28 mouse cellular contexts compared by ENCODE assay signal in genomic region chr11:49084385-49084784, GRCm38 (mm10). TPM values are rescaled to one million over a fixed set of nuclear protein-coding genes. Genes with fewer than 3 reads are reported as not detected.
A peak's percentile ranks its signal among the peaks of the same experiment; 100 is the strongest.
DNase-seq lines count a peak whose midpoint lies in the region; ATAC-seq and TF ChIP-seq lines count a peak whose summit lies in the region.
"Had no signal": no experiment of that assay in that cellular context is flagged by ENCODE, and none has a peak within 500 bp of the region (broad histone marks: within the 10 kb centered on the region; RNA-seq: fewer than 3 reads in every experiment).

No protein-coding gene starts in this region.

- H3K36me3 ChIP-seq in megakaryocyte, embryonic 14.5 days (replicated peaks; ENCODE audit: low read length), result peaks cover 46% of the 10 kb centered on the region
- no peaks in the 10 kb centered on the region for H3K36me3 ChIP-seq in liver, embryonic 13.5 days
- no peaks in the 10 kb centered on the region for H3K36me3 ChIP-seq in myocyte (ENCODE audit: control insufficient read depth, insufficient read depth)
- no peaks in the 10 kb centered on the region for H3K36me3 ChIP-seq in midbrain, postnatal 0 days (ENCODE audit: insufficient read depth, low read length)
- H3K36me3 ChIP-seq: limb, embryonic 12.5 days; lung, embryonic 15.5 days; midbrain, embryonic 10.5 days; neural tube, embryonic 15.5 days had no signal

- TF ChIP-seq POLR2A in myocyte (IDR thresholded peaks at IDR 0.05; ENCODE audit: insufficient read length, low read depth), result no peak

- no peaks in the 10 kb centered on the region for H3K79me2 ChIP-seq in myocyte (ENCODE audit: control insufficient read depth, insufficient read depth)

- H3K9me3 ChIP-seq in megakaryocyte, embryonic 14.5 days, result no peaks in the 10 kb centered on the region
- H3K9me3 ChIP-seq in liver, embryonic 13.5 days (replicated peaks), result no peaks in the 10 kb centered on the region
- H3K9me3 ChIP-seq in midbrain, postnatal 0 days (ENCODE audit: low read length), result no peaks in the 10 kb centered on the region
- H3K9me3 ChIP-seq: limb, embryonic 12.5 days; lung, embryonic 15.5 days; midbrain, embryonic 10.5 days; neural tube, embryonic 15.5 days had no signal

- 48% methylated on average over 1 of the region's 1 CpGs for WGBS in liver, embryonic 13.5 days (ENCODE audit: insufficient replicate concordance)
- WGBS in midbrain, postnatal 0 days, result 80% methylated on average over 1 of the region's 1 CpGs

- H3K27ac ChIP-seq in liver, embryonic 13.5 days, result peak overlapping the region; percentile 86
- no peak overlapping the region for H3K27ac ChIP-seq in midbrain, postnatal 0 days (ENCODE audit: low read depth, low read length)
- H3K27ac ChIP-seq: hindbrain, embryonic 14.5 days; layer of hippocampus, adult 2 months; limb, embryonic 12.5 days; lung, embryonic 15.5 days; midbrain, embryonic 10.5 days; neural tube, embryonic 15.5 days had no signal

- no peak overlapping the region for H3ac ChIP-seq in myocyte (ENCODE audit: control insufficient read depth, insufficient read length)

- no peak for TF ChIP-seq CTCF in midbrain, postnatal 0 days (IDR thresholded peaks at IDR 0.05)

- peak overlapping the region; percentile 22; the same call in 1 of the 2 replicates for H3K9ac ChIP-seq in liver, embryonic 13.5 days
- H3K9ac ChIP-seq in midbrain, postnatal 0 days (replicated peaks; ENCODE audit: low read length, poor library complexity, severe bottlenecking), result no peak overlapping the region
- H3K9ac ChIP-seq: hindbrain, embryonic 14.5 days; limb, embryonic 12.5 days; lung, embryonic 15.5 days; neural tube, embryonic 15.5 days had no signal

- peaks cover 97% of the 10 kb centered on the region for H3K4me1 ChIP-seq in megakaryocyte, embryonic 14.5 days
- peaks cover 85% of the 10 kb centered on the region for H3K4me1 ChIP-seq in liver, embryonic 13.5 days (replicated peaks)
- no peaks in the 10 kb centered on the region for H3K4me1 ChIP-seq in midbrain, postnatal 0 days (ENCODE audit: insufficient read depth, low read length)
- H3K4me1 ChIP-seq: neural tube, embryonic 15.5 days had no signal

- H3K27me3 ChIP-seq in megakaryocyte, embryonic 14.5 days (replicated peaks), result no peaks in the 10 kb centered on the region
- no peaks in the 10 kb centered on the region for H3K27me3 ChIP-seq in liver, embryonic 13.5 days
- no peaks in the 10 kb centered on the region for H3K27me3 ChIP-seq in myocyte (ENCODE audit: control insufficient read depth, insufficient read depth, insufficient read length)
- no peaks in the 10 kb centered on the region for H3K27me3 ChIP-seq in midbrain, postnatal 0 days (ENCODE audit: insufficient read depth, low read length)
- H3K27me3 ChIP-seq: limb, embryonic 12.5 days; lung, embryonic 15.5 days; neural tube, embryonic 15.5 days had no signal

- no peak for ATAC-seq in megakaryocyte, adult 5-6 weeks (ENCODE audit: poor library complexity, severe bottlenecking)
- no peak for ATAC-seq in liver, embryonic 13.5 days (ENCODE audit: low read depth)
- ATAC-seq in midbrain, postnatal 0 days (ENCODE audit: low FRiP score), result no peak
- ATAC-seq: forebrain, embryonic 14.5 days; midbrain, embryonic 16.5 days had no signal

- H3K4me2 ChIP-seq in liver, embryonic 13.5 days, result peak overlapping the region; percentile 29; the same call in 1 of the 2 replicates
- H3K4me2 ChIP-seq in myocyte (ENCODE audit: low read depth), result peak overlapping the region; percentile 49
- no peak overlapping the region for H3K4me2 ChIP-seq in midbrain, postnatal 0 days (ENCODE audit: low read depth, low read length, poor library complexity, severe bottlenecking)
- H3K4me2 ChIP-seq: hindbrain, embryonic 14.5 days; limb, embryonic 12.5 days; lung, embryonic 15.5 days; neural tube, embryonic 15.5 days had no signal

- H3K4me3 ChIP-seq in megakaryocyte, embryonic 14.5 days (replicated peaks), result peak overlapping the region; percentile 87
- H3K4me3 ChIP-seq in liver, embryonic 13.5 days (replicated peaks), result no peak overlapping the region
- no peak overlapping the region for H3K4me3 ChIP-seq in myocyte
- no peak overlapping the region for H3K4me3 ChIP-seq in midbrain, postnatal 0 days (ENCODE audit: low read depth, low read length)
- H3K4me3 ChIP-seq: layer of hippocampus, adult 2 months; limb, embryonic 12.5 days; lung, embryonic 15.5 days; midbrain, embryonic 10.5 days; neural tube, embryonic 15.5 days had no signal

- DNase-seq in heart, adult 11 months, result peak; percentile 71
- DNase-seq in heart, adult 18-20 months, result no peak
- no peak for DNase-seq in liver, embryonic 13.5 days
- DNase-seq in lung, adult 18-20 months, result no peak
- no peak for DNase-seq in midbrain, postnatal 0 days (ENCODE audit: low spot score)
- DNase-seq: cerebellum, adult 9-10 months; heart, postnatal 4 days; kidney, adult 8-10 months; layer of hippocampus, postnatal 36 days had no signal

TF ChIP-seq in myocyte, 11 proteins besides CTCF, POLR2A, EP300 and RAD21:
- TF ChIP-seq CEBPB (IDR thresholded peaks at IDR 0.05; ENCODE audit: insufficient read depth, poor library complexity, severe bottlenecking) (no peak), REST (IDR thresholded peaks at IDR 0.05; ENCODE audit: insufficient read depth, insufficient read length) (no peak), E2F4 (IDR thresholded peaks at IDR 0.05; ENCODE audit: insufficient read depth) (no peak), USF1 (IDR thresholded peaks at IDR 0.05; ENCODE audit: low read depth) (no peak), TCF3 (IDR thresholded peaks at IDR 0.05; ENCODE audit: insufficient read length, low read depth) (no peak), TCF12 (IDR thresholded peaks at IDR 0.05; ENCODE audit: insufficient read depth, poor library complexity, severe bottlenecking) (no peak), POLR2AphosphoS2 (IDR thresholded peaks at IDR 0.05; ENCODE audit: insufficient read length, low read depth) (no peak), SRF (IDR thresholded peaks at IDR 0.05; ENCODE audit: control insufficient read depth, insufficient read length, low read depth) (no peak), MAX (IDR thresholded peaks at IDR 0.05; ENCODE audit: low read depth) (no peak), MYOG (IDR thresholded peaks at IDR 0.05; ENCODE audit: control insufficient read depth in 1 of 3, insufficient read depth in 1 of 3, insufficient read length in 2 of 3, low read depth in 2 of 3) (no peak), MYOD1 (IDR thresholded peaks at IDR 0.05; ENCODE audit: control insufficient read depth in 1 of 3, insufficient read length in 2 of 3, low read depth in 2 of 3) (no peak)
TF ChIP-seq in myocyte: peak in this region for 0.

RNA-seq across cellular contexts. Expression of gene Ifi47, which starts 8.0 kb away (rescaled TPM):
- 1 to 10 TPM; 3.4 to 5.6 TPM for total RNA-seq in heart, adult 18-20 months (2021)
- 6.0 and 6.4 TPM in 2 replicates for polyA plus RNA-seq in megakaryocyte, embryonic 14.5 days (2012; ENCODE audit: insufficient read depth, low replicate concordance)
- 92.4 and 108 TPM in 2 replicates for total RNA-seq in megakaryocyte, adult 5-6 weeks (2015)
- total RNA-seq in megakaryocyte, adult 5-6 weeks (2017), result 39.4 and 46.3 TPM in 2 replicates
- 7.3 and 7.4 TPM in 2 replicates for polyA plus RNA-seq in liver, embryonic 13.5 days (2015; fragmentation: Nextera tagmentation; extraction: Ambion mirVana)
- polyA plus RNA-seq in myocyte (2012; fragmentation: generic; extraction: Trizol), result 1.00 TPM
- total RNA-seq in midbrain, postnatal 0 days (2014; rRNA removed), result 1.1 and 3.3 TPM in 2 replicates
- 0.74 and 1.4 TPM in 2 replicates for polyA plus RNA-seq in midbrain, postnatal 0 days (2015; fragmentation: Nextera tagmentation; extraction: Ambion mirVana)

RNA-seq across cellular contexts. Expression of gene Tgtp2, which starts 20.4 kb away (rescaled TPM):
- total RNA-seq in heart, adult 18-20 months (2021), result 10 to 100 TPM in 1 of 2 experiments, 1 to 10 TPM in 1; 2.1 to 25.0 TPM
- polyA plus RNA-seq in megakaryocyte, embryonic 14.5 days (2012; ENCODE audit: insufficient read depth, low replicate concordance), result 0.45 TPM in 1 of 2 replicates, not detected in the other
- total RNA-seq in megakaryocyte, adult 5-6 weeks (2015), result 12.4 and 17.6 TPM in 2 replicates
- total RNA-seq in megakaryocyte, adult 5-6 weeks (2017), result 30.2 and 39.3 TPM in 2 replicates
- 0.22 and 0.59 TPM in 2 replicates for polyA plus RNA-seq in liver, embryonic 13.5 days (2015; fragmentation: Nextera tagmentation; extraction: Ambion mirVana)
- 0.16 TPM for polyA plus RNA-seq in myocyte (2012; fragmentation: generic; extraction: Trizol)
- not detected in 2 replicates for total RNA-seq in midbrain, postnatal 0 days (2014; rRNA removed)
- 0.15 and 0.19 TPM in 2 replicates for polyA plus RNA-seq in midbrain, postnatal 0 days (2015; fragmentation: Nextera tagmentation; extraction: Ambion mirVana)
- total RNA-seq: heart, postnatal 4 days; left cerebral cortex, postnatal 10 days had no signal
- polyA plus RNA-seq: heart, embryonic 14.5 days; hindbrain, embryonic 14.5 days; limb, embryonic 12.5 days; midbrain, embryonic 10.5 days; midbrain, embryonic 16.5 days had no signal

RNA-seq across cellular contexts. Expression of gene Olfr1396, which starts 30.3 kb away (rescaled TPM):
- total RNA-seq in heart, adult 18-20 months (2021), result under 1 TPM; 0.59 to 0.65 TPM
- polyA plus RNA-seq in megakaryocyte, embryonic 14.5 days (2012; ENCODE audit: insufficient read depth, low replicate concordance), result not detected in 2 replicates
- not detected in 2 replicates for total RNA-seq in megakaryocyte, adult 5-6 weeks (2015)
- not detected in 2 replicates for total RNA-seq in megakaryocyte, adult 5-6 weeks (2017)
- polyA plus RNA-seq in liver, embryonic 13.5 days (2015; fragmentation: Nextera tagmentation; extraction: Ambion mirVana), result not detected in 2 replicates
- not detected for polyA plus RNA-seq in myocyte (2012; fragmentation: generic; extraction: Trizol)
- total RNA-seq in midbrain, postnatal 0 days (2014; rRNA removed), result not detected in 2 replicates
- not detected in 2 replicates for polyA plus RNA-seq in midbrain, postnatal 0 days (2015; fragmentation: Nextera tagmentation; extraction: Ambion mirVana)
- total RNA-seq: gastrocnemius, adult 8-10 months; granulocyte monocyte progenitor cell, adult 5-6 weeks; layer of hippocampus, adult 2 months; layer of hippocampus, postnatal 36 days; left cerebral cortex, postnatal 10 days had no signal
- polyA plus RNA-seq: forebrain, embryonic 14.5 days; frontal cortex, adult 2 months; heart, embryonic 14.5 days; hindbrain, embryonic 14.5 days; limb, embryonic 12.5 days; lung, embryonic 15.5 days; midbrain, embryonic 10.5 days; midbrain, embryonic 16.5 days; neural tube, embryonic 15.5 days; testis, adult 2 months had no signal

RNA-seq across cellular contexts. Expression of gene 9930111J21Rik2, which starts 33.3 kb away (rescaled TPM):
- total RNA-seq in heart, adult 18-20 months (2021), result 1 to 10 TPM; 6.2 to 7.6 TPM
- polyA plus RNA-seq in megakaryocyte, embryonic 14.5 days (2012; ENCODE audit: insufficient read depth, low replicate concordance), result 0.57 TPM in 1 of 2 replicates, not detected in the other
- 180 and 184 TPM in 2 replicates for total RNA-seq in megakaryocyte, adult 5-6 weeks (2015)
- total RNA-seq in megakaryocyte, adult 5-6 weeks (2017), result 161 and 172 TPM in 2 replicates
- polyA plus RNA-seq in liver, embryonic 13.5 days (2015; fragmentation: Nextera tagmentation; extraction: Ambion mirVana), result 0.52 and 0.65 TPM in 2 replicates
- polyA plus RNA-seq in myocyte (2012; fragmentation: generic; extraction: Trizol), result 1.4 TPM
- total RNA-seq in midbrain, postnatal 0 days (2014; rRNA removed), result 0.55 and 1.7 TPM in 2 replicates
- polyA plus RNA-seq in midbrain, postnatal 0 days (2015; fragmentation: Nextera tagmentation; extraction: Ambion mirVana), result 0.18 and 0.20 TPM in 2 replicates

RNA-seq across cellular contexts. Expression of gene Olfr1395, which starts 57.7 kb away (rescaled TPM):
- not detected for total RNA-seq in heart, adult 18-20 months (2021)
- polyA plus RNA-seq in megakaryocyte, embryonic 14.5 days (2012; ENCODE audit: insufficient read depth, low replicate concordance), result not detected in 2 replicates
- not detected in 2 replicates for total RNA-seq in megakaryocyte, adult 5-6 weeks (2015)
- not detected in 2 replicates for total RNA-seq in megakaryocyte, adult 5-6 weeks (2017)
- not detected in 2 replicates for polyA plus RNA-seq in liver, embryonic 13.5 days (2015; fragmentation: Nextera tagmentation; extraction: Ambion mirVana)
- not detected for polyA plus RNA-seq in myocyte (2012; fragmentation: generic; extraction: Trizol)
- not detected in 2 replicates for total RNA-seq in midbrain, postnatal 0 days (2014; rRNA removed)
- polyA plus RNA-seq in midbrain, postnatal 0 days (2015; fragmentation: Nextera tagmentation; extraction: Ambion mirVana), result not detected in 2 replicates
- total RNA-seq: adrenal gland, adult 2 months; gastrocnemius, adult 8-10 months; granulocyte monocyte progenitor cell, adult 5-6 weeks; heart, postnatal 4 days; layer of hippocampus, adult 2 months; layer of hippocampus, postnatal 36 days; left cerebral cortex, postnatal 10 days had no signal
- polyA plus RNA-seq: adrenal gland, adult 2 months; forebrain, embryonic 14.5 days; heart, embryonic 14.5 days; hindbrain, embryonic 14.5 days; inflammation-experienced regulatory T-cells, adult 6 months; limb, embryonic 12.5 days; lung, embryonic 15.5 days; midbrain, embryonic 10.5 days; midbrain, embryonic 16.5 days; neural tube, embryonic 15.5 days; testis, adult 2 months had no signal
